Mouse (Mus musculus): ENCODE measurements at regions not wholly inside any gene's neighbourhood (a gene's known extent, or its start where the extent isn't known, plus 50 kb on each side); places are given as distances from the start of the nearest gene placed in this dataset.

DNA sequence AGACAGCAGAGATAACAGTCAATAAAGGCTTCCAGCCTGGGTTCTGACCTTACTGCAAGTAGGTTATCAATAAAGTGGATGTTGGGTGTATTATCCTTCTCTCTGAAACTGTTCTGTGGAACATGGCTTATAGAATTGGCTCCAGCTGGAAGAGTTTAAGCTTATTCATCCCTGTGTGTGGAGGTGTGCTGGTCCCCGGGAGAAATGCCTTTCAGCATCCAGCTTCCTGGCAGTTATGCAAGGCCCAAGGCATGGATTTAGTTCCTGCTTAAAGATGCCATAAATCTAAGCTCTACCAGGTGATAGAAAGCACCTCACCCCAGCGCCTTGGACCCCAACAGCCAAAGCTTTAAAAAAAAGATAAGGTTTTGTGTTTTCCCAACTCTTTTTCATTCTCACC is 188.0 kb upstream of the Tas2r119 start:
- no peak for TF ChIP-seq CTCF (IDR thresholded peaks at IDR 0.05)
- CTCF ChIA-PET = interaction anchor here (1.5 kb wide), 1 partner anchor 142 kb away, joined by 3 read pairs; no protein-coding TSS in a partner anchor
- ATAC-seq (no peak), DNase-seq (ENCODE audit: low read depth, low spot score) (no peak)
- H3K27me3 ChIP-seq = peaks cover 36% of the 10 kb centered on the region
- POLR2A ChIA-PET = no interaction called here
- in situ Hi-C loops (cut with MboI; ENCODE audit: low pct_unique_long_range_greater_than_20kb) = no loop called here

DNA sequence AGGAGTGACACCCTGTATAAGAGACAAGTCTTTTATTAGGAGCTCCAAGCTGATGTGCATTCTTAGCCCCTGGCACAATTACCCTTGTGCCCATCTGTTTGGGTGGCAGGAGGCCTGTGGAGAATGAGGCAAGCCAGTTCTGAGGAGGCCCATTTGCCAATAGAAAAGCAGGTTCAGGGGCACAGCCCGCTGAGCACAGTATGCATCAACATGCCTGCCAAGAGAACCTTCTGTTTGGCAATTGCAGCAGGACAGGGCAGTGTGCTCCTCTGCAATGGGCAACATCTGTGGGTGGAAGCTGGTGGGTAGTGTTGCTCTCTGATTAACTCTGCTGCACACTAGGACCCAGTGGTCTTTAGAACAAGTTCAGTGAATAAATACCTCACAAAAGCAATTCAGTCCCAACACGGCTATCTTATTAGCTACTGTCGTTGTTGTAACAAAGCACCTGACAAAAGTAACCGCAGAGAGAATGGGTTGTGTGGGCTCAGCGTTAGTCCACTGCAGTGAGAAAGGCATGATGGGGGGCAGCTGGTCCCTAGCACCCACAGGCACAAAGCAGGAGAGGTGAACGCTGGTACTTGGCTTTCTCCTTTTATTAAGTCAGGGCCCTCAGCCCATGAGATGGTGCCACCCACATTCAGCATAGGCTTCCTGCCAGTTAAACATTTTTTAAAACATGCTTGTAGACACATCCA is 187.3 kb upstream of the Tas2r119 start:
- in situ Hi-C loops (cut with MboI; ENCODE audit: low pct_unique_long_range_greater_than_20kb) = no loop called here
- ATAC-seq = no peak
- no peak for TF ChIP-seq CTCF (IDR thresholded peaks at IDR 0.05)
- no peak for DNase-seq (ENCODE audit: low read depth, low spot score)
- H3K27me3 ChIP-seq = peaks cover 30% of the 10 kb centered on the region
- ChIA-PET POLR2A (no interaction called here), CTCF (interaction anchor here (1.5 kb wide), 1 partner anchor 141 kb away, joined by 3 read pairs; no protein-coding TSS in a partner anchor)

DNA sequence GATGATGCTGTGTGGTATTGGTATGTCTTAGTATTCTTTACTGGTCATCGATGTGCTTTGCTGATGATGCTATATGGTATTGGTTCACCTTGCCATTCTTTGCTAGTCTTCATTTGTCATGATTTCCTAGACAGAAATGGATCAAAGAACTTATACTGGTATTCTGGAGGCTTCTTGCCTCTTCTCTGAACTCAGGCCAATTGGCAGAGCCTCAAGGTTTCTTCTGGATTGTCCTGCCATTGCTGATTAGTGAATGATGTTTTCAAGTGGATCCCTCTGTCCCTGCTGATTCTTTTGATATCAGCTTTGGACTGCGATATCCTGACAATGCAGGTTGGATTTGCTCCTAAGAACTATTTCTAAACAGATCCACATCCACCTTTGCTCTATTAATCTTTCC is 179.1 kb upstream of the Tas2r119 start:
- no peak for DNase-seq (ENCODE audit: low read depth, low spot score)
- ChIA-PET POLR2A (no interaction called here), CTCF (no interaction called here)
- in situ Hi-C loops (cut with MboI; ENCODE audit: low pct_unique_long_range_greater_than_20kb) = no loop called here
- no peak for ATAC-seq
- H3K27me3 ChIP-seq = peaks cover 6% of the 10 kb centered on the region
- no peak for TF ChIP-seq CTCF (IDR thresholded peaks at IDR 0.05)

DNA sequence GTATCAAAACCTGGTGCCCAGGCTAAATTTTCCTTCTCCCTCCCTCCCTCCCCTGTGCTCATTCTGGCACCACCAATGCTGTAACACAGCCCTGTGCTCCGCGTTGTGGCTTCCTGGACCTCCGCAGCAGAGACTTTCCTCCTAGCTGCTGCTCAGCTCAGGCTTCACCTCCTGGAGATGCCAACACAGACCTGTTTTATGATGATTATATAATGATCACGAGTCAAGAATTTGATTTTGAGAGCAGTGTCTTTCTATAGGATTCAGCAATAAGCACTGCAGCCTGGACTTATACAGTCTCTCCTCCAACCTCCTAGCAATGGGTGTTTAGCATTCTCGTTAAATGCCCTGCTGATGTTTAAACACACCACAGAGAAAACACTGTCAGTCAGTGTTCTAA is 177.5 kb upstream of the Tas2r119 start:
- no peak for DNase-seq (ENCODE audit: low read depth, low spot score)
- CTCF ChIA-PET = no interaction called here
- no peak for TF ChIP-seq CTCF (IDR thresholded peaks at IDR 0.05)
- in situ Hi-C loops (cut with MboI; ENCODE audit: low pct_unique_long_range_greater_than_20kb) = no loop called here
- POLR2A ChIA-PET = no interaction called here
- peaks cover 6% of the 10 kb centered on the region for H3K27me3 ChIP-seq
- ATAC-seq = no peak

DNA sequence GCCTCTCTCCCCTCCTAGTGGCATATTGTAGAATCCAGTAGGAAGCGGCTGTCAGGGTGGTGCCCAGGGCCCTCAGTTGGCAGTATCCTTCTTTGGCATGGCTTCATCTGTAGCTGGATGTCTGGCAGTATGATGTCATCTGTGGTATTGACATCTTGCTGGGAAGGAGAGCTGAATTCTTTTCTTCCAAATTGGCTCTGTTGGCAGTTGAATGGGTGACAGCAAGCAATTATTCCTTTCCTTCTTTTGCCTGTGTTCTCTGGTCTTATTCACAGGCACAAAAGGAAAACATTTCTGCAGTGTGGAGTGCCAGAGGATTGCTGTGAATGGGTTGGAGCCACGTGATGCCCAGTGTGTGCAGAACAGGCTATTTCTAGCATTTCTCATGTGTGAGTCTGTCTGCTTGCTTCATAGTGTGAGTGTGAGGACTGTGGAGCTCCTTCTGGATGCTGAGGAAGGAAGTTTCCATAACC is 174.1 kb upstream of the Tas2r119 start:
- TF ChIP-seq CTCF (IDR thresholded peaks at IDR 0.05) = no peak
- in situ Hi-C loops (cut with MboI; ENCODE audit: low pct_unique_long_range_greater_than_20kb) = loop anchor here (25.0 kb wide), 1 partner anchor 459 kb away; no protein-coding TSS in a partner anchor
- ChIA-PET POLR2A (no interaction called here), CTCF (interaction anchor here (2.0 kb wide), 1 partner anchor 9 kb away, joined by 7 read pairs; no protein-coding TSS in a partner anchor)
- peak; percentile 31 for ATAC-seq
- no peak for DNase-seq (ENCODE audit: low read depth, low spot score)
- no peaks in the 10 kb centered on the region for H3K27me3 ChIP-seq

DNA sequence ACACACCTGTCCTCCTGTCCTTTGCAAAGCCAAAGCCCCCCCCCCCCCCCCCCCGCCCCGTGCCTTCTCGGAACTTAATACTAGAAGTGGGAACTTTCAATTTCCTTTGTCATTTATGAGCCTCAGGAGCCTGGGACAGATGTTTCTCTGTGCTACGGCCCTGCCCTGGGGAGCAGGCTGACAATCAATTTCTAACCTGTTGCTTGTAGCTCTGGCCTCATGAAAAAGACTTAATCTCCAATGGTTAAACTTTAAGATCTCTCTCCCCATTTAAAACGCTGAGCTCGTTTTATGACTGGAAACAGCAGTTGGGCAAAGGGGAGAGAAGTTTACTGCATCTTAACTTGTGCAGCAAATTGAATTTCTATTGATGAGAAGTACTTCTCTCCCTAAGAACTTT is 173.6 kb upstream of the Tas2r119 start:
- H3K27me3 ChIP-seq = no peaks in the 10 kb centered on the region
- no peak for DNase-seq (ENCODE audit: low read depth, low spot score)
- in situ Hi-C loops (cut with MboI; ENCODE audit: low pct_unique_long_range_greater_than_20kb) = loop anchor here (25.0 kb wide), 1 partner anchor 459 kb away; no protein-coding TSS in a partner anchor
- no peak for ATAC-seq
- ChIA-PET POLR2A (no interaction called here), CTCF (interaction anchor here (2.0 kb wide), 1 partner anchor 9 kb away, joined by 7 read pairs; no protein-coding TSS in a partner anchor)
- no peak for TF ChIP-seq CTCF (IDR thresholded peaks at IDR 0.05)

DNA sequence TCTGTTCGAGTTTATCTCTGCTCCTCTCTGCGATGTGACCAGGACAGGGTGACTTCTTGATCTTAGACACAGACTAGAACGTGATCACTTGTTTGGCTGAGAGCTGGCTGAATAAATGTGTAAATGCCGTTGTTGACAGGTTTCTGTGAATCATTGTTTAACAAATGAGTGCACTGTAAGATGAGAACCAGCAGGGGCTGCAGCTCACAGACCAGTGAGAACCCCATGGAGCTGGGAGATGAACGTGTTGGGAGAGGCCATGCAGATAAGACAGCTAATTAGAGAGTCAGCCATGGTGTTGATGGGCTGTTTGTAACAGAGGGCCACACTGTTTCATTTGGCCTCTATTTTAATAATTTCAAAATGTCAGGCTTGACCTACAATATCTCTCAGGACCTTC is 171.1 kb upstream of the Tas2r119 start:
- ChIA-PET POLR2A (interaction anchor here (0.7 kb wide), 1 partner anchor 22 kb away, joined by 3 read pairs; no protein-coding TSS in a partner anchor), CTCF (no interaction called here)
- TF ChIP-seq CTCF (IDR thresholded peaks at IDR 0.05) = no peak
- in situ Hi-C loops (cut with MboI; ENCODE audit: low pct_unique_long_range_greater_than_20kb) = loop anchor here (25.0 kb wide), 1 partner anchor 456 kb away; no protein-coding TSS in a partner anchor
- no peaks in the 10 kb centered on the region for H3K27me3 ChIP-seq
- DNase-seq (ENCODE audit: low read depth, low spot score) = no peak
- ATAC-seq = no peak

DNA sequence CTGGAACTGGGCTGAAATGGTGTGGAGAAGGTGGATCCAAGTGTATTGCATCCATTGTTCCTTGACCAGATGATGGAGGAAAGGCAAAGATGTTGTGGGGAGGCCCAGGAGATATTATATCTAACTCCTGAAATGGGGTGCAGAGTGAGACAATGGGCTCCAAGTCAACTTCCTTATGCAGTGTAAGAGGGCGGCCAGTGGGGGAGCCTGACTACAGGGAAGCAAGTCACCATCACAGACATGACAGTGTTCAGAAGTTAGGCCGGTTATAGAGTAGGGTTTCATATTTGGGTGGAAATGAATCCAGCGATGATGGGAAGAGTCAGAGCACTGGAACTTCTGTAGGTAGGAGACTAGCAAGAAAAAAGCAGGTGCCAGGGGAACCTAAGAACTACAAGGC is 167.3 kb upstream of the Tas2r119 start:
- DNase-seq (ENCODE audit: low read depth, low spot score) = no peak
- ATAC-seq = no peak
- peak; percentile 34 for TF ChIP-seq CTCF (IDR thresholded peaks at IDR 0.05)
- CTCF ChIA-PET = interaction anchor here (0.9 kb wide), 1 partner anchor 9 kb away, joined by 3 read pairs; no protein-coding TSS in a partner anchor
- no peaks in the 10 kb centered on the region for H3K27me3 ChIP-seq
- POLR2A ChIA-PET = no interaction called here
- in situ Hi-C loops (cut with MboI; ENCODE audit: low pct_unique_long_range_greater_than_20kb) = loop anchor here (5.0 to 25.0 kb wide), 4 partner anchors 232 to 717 kb away; partner anchors contain the start of gene Sema5a

DNA sequence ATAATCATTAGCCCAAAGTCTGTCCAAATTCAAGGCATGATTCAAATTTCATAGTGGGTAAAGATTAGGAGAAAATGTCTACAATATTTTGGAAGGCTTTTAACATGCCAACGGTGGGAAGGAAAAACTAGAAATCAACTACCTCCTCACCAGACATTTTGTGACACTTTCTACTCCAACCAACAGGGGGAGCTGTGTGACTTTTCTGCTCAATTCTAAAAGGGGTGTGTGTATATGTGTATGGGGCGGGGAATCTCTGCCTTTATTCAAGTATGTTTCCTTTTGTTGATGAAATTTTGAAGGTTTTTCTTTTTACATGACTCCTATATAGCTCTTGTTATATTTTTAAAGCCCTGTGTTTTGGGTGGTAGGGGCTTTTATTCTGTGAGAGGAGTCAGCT is 165.0 kb upstream of the Tas2r119 start:
- TF ChIP-seq CTCF (IDR thresholded peaks at IDR 0.05) = peak; percentile 73
- CTCF ChIA-PET = interaction anchor here (0.9 to 2.4 kb wide), 11 partner anchors 9 to 718 kb away, joined by 3 to 10 read pairs (median 4); partner anchors contain the start of gene Sema5a
- ATAC-seq (no peak), DNase-seq (ENCODE audit: low read depth, low spot score) (peak; percentile 7)
- no peaks in the 10 kb centered on the region for H3K27me3 ChIP-seq
- in situ Hi-C loops (cut with MboI; ENCODE audit: low pct_unique_long_range_greater_than_20kb) = loop anchor here (5.0 to 25.0 kb wide), 4 partner anchors 230 to 715 kb away; partner anchors contain the start of gene Sema5a
- POLR2A ChIA-PET = no interaction called here

DNA sequence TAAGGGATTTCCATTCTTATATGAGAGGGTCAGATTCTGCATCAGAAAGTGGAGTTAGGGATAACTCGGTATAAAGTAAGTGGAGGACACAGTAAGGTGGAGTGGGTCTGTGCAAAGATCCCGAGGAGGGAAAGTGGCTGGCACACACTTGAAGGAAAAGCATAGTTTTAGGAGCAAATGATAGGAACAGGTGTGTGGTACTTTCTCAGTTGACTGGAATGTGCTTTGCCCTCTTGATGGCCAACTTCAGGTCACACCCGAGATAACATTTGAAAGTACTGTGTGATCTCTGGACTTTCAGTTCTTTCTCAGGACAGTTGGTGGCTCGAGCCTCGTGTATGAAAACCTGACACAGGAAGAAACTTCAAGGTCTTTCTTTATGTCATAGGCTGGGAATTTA is 164.3 kb upstream of the Tas2r119 start:
- CTCF ChIA-PET = interaction anchor here (1.0 to 2.4 kb wide), 9 partner anchors 10 to 718 kb away, joined by 3 to 10 read pairs (median 4); partner anchors contain the start of gene Sema5a
- DNase-seq (ENCODE audit: low read depth, low spot score) (no peak), ATAC-seq (no peak)
- in situ Hi-C loops (cut with MboI; ENCODE audit: low pct_unique_long_range_greater_than_20kb) = loop anchor here (5.0 to 25.0 kb wide), 4 partner anchors 229 to 714 kb away; partner anchors contain the start of gene Sema5a
- POLR2A ChIA-PET = no interaction called here
- H3K27me3 ChIP-seq = no peaks in the 10 kb centered on the region
- TF ChIP-seq CTCF (IDR thresholded peaks at IDR 0.05) = no peak

DNA sequence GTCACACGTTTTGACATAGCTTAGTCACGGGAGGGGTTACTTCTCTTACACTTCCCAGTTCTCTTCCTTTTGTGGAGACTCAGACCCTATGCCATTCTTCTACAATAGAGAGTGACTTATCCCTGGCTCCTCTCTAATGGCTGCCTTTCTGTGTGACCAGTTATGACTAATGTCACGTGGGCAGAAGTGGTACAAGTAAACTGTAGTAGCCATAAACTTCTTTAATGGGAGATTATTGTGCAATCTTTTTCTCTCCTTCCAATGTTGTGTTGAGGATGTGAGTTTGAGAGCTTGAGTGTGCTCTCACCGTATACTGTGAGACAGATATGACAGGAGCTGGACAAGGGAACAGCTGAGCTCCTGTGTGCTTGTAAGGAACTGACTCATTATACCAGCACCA is 161.9 kb upstream of the Tas2r119 start:
- no peaks in the 10 kb centered on the region for H3K27me3 ChIP-seq
- TF ChIP-seq CTCF (IDR thresholded peaks at IDR 0.05) = no peak
- in situ Hi-C loops (cut with MboI; ENCODE audit: low pct_unique_long_range_greater_than_20kb) = loop anchor here (25.0 kb wide), 1 partner anchor 447 kb away; no protein-coding TSS in a partner anchor
- ChIA-PET POLR2A (no interaction called here), CTCF (interaction anchor here (1.2 to 2.1 kb wide), 3 partner anchors 12 to 716 kb away, joined by 3 to 5 read pairs (median 3); no protein-coding TSS in a partner anchor)
- DNase-seq (ENCODE audit: low read depth, low spot score) (no peak), ATAC-seq (no peak)
